Mouse (Mus musculus): ENCODE results near the gene Tmem208.

- TF ChIP-seq CTCF (conservative IDR thresholded peaks at IDR 0.05; ENCODE audit: low read length) (no peak), NANOG (IDR thresholded peaks at IDR 0.05; ENCODE audit: borderline replicate concordance, low read length) (no peak), POU5F1 (IDR thresholded peaks at IDR 0.05; ENCODE audit: borderline replicate concordance, low read length) (no peak)
These were observed 20.7 kb upstream of the Tmem208 start, which contains the start of gene Elmo3 for GRCm38 (mm10) chr8:105305211-105306145.
